Mouse (Mus musculus): Measurements from ENCODE around the gene Atp6v1f. TPM values are rescaled to one million over a fixed set of nuclear protein-coding genes. Genes with fewer than 3 reads are reported as not detected.

Gene Atp6v1f
- total RNA-seq, 2 experiments from 2014 or later: 94.2 to 103 TPM

DNA sequence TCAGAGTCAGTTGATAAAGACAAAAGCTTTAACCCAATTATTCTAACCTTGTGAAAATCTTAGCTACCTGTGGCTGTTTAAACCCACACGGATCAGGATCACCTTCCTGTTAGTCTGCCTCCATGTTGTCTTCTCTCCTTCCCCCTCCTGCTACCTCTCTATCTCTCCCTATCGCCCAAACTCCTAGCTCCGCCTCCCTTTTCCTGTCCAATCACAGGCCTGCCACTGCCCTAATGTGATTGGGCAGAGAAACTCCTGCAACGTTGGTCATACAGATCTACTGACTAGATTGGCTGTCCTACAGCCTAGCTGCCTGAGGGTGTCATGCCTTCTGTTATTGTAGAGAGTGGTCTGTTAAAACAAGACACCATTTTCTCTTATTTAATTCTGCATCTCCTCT is 17.7 kb upstream of the Atp6v1f start:
- DNase-seq: no peak
- intact Hi-C loops (cut with DNase I): no loop called here

DNA sequence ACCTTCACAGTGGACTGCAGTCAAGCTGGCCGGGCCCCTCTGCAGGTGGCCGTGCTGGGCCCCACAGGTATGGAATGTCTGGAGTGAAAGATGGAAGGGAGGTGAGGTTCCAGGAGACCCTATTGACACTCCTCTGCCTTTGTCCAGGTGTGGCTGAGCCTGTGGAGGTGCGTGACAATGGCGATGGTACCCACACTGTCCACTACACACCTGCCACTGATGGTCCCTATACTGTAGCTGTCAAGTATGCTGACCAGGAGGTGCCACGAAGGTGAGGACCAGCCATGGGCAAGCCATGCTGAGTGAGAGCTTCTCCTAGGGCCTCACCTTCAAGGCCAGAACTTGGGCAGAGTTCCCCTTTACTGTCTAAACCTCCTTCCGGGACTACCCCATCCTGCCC is 16.9 kb upstream of the Atp6v1f start:
- intact Hi-C loops (cut with DNase I): no loop called here

DNA sequence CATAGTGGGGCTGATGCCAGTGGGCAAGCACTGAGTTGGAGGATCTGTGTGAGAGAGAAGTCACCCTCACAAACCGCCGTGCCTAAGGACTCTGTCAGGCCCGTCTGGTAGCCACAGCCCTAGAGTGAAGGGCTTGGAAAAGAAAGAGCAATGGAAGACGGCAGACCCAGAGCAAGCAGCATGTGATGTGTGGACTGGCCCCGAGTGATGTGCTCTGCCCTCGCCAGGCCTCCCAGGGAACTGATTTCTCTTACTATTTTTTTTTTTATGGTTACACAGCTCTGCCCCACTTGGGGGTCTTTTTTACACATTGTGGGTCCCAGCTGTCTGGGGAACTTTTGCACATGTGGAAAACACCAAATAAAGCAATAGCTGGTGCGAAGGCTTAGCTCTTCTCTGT is 6.0 kb upstream of the Atp6v1f start:
- intact Hi-C loops (cut with DNase I): no loop called here
- DNase-seq: no peak

More for the DNA sequence above, 16.9 kb upstream of the Atp6v1f start:
- DNase-seq: no peak

DNA sequence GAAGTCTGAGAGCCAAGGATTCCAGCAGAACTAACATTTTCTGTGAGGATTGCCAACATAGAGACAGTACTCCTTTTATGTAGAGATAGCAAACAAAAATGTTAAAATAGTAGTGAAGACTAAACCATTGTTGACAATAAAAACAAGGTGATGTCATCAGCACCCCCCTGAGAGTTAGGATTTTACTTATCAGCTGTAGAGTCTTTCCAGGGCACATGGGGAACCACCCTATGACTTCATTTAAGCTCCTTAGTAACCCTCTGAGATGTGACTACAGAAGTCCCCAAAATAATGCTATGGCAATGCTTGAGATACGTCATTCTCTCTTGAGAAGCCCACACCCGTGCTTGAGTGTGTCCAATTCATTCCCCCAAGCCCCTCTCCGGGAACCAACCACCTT is 4.1 kb upstream of the Atp6v1f start:
- no peak for DNase-seq
- intact Hi-C loops (cut with DNase I): no loop called here

DNA sequence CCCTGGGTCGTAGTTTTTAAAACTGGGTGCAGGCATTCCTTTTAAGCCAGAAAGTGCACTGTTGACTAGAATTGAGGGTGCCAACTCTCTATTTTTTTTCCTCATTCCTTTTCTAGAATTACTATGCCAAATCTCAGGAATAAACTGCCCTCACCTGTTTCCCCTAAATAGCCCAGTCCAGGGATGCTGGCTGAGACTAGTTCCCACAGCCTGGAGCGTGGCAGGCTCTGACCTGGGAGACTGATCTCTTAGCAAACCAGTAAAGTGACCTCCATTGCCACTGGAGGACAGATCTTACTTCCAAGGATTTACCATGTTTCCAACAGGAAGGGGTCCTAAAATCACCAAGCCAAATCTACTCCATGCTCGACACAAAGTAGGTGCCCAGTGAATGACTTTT is 1.3 kb downstream of the Atp6v1f start:
- intact Hi-C loops (cut with DNase I): no loop called here
- DNase-seq: no peak

DNA sequence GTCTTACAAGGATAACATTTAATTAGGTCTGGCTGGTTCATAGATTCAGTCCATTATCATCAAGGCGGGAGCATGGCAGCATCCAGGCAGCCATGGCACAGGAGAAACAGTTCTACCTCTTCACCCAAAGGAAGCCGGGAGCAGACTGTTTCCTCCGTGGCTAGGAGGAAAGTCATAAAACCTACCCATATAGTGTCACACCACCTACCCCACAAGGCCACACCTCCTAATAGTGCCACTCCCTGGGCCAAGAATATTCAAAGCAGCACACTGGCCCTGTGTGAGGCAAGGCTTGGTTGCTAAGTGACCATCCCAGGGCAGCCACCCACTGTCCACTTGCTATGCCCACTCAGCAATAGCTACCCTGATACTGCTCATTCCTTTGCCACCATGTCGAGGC is 3.6 kb downstream of the Atp6v1f start, which contains the start of gene Atp6v1fnb:
TSS of gene Atp6v1fnb (plus strand) at position 301 of the 400 bp plus-strand sequence.
- intact Hi-C loops (cut with DNase I): no loop called here

DNA sequence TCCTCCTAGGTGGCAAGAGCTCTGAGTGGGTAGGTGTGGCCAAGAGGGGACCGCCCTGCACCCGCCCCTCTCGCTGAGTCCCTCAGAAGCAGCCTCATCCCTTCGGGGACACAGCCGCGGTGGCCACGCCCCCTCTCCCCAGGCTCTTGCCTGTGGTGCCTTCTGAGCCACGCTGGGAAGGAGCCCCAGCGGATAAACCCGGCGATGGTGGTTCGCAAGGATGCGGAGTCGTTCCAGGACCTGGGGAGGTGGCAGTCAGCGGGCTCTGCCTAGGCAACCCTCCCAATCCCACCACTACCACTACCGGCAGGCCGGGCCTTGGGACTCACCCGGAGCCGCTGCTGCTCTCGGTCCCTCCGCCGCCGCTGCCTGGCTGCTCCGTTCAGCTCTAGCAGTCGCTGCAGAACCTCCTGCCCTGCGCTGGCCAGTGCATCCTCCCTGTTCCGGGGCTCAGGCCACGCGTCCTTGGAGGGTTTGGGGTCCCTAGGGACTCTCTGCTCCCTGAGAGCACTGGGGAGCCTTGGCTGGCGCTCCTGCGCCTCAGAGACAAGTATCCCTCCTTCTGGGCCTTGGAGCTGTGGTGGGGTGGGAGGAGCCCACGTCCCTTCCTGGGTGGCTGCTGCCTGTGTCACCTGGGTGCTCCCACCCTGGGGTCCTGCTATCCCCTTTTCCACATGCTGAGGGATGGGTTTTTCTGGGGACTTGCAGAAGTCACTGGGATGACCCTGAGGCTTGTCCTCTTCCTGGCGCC is 6.6 kb downstream of the Atp6v1f start:
- intact Hi-C loops (cut with DNase I): no loop called here
- peak; percentile 44 to 45 for DNase-seq

More for the DNA sequence above, 3.6 kb downstream of the Atp6v1f start, which contains the start of gene Atp6v1fnb:
- DNase-seq: no peak

DNA sequence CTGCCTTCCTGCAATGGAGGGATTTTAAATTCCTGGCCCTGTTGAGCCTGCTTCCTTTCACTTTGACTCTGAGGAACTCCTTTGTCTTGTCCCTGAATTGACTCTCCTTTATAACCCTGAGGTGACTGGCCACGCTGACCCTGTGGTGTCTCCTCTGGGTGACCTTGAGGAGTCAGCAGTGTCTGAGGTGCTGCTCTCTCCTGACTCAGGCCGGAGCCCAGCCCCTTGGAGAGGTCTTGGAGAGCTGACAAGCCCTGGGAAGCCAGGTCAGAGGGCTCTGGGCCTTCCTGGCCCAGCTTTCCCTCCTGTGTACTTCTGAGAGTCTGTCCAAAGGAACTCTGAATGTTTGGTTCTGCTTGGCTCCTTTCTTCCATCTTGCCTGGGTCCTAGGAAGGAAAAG is 7.2 kb downstream of the Atp6v1f start:
- no peak for DNase-seq
- intact Hi-C loops (cut with DNase I): no loop called here

DNA sequence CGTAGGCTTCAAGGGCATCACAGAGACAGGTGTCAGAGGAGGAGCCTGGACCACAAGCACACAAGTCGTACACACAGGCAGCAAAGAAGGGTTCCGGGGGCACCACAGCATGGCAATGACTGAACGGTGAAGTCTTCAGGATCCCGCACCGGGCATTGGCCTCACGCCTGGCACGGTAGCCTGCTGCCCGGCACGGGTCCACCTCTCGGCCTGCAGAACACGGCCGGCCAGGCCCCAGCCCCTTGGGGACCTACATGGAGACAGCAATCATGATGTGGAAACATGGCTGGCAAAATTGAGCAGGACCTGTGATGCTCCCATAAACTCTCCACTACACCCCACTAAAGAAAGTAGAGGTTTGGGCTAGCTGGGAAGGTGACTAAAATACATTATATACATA is 15.2 kb downstream of the Atp6v1f start:
- DNase-seq: no peak
- intact Hi-C loops (cut with DNase I): loop anchor here (10.0 kb wide), 1 partner anchor 88 kb away; the partner anchor contains the start of gene Ccdc136

DNA sequence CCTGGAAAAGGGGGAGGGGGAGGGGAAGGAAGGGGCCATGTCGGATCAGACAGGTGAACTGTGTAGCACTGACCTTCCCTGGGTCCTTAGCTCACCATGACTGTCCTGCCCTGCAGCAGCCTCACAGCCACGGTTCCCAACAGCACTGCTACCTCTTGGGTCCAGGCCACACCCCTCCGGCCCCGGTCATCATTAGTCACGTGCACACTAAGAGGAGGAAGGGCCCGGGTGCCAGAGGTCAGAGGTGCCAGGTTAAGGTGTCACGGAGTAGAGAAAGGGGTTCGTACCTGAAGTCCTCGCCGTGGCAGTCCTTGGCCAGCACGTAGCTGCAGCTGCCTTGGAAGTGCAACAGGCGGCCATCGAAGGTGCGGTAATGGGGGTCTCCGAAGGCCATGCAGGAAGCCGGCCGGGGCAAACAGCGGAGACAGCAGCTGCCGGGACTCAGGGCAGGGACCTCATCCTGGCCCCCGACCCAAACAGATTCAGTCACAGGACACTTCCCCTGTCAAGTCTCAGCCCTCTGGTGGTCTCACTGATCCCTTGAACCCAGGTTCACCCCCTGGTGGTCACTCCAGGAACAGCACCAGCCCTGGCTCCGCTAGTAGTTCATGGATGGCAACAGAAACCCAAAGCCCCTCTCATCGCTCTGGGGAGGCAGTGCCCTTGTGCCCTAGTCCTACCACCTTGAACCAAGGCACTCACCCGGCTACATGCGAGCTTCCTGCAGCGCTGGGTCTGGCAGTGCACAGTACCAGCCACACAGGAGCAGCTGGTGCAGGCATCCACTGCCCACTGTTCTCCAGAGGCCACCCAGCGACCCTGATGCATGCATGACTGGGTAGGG is 17.4 kb downstream of the Atp6v1f start:
- intact Hi-C loops (cut with DNase I): loop anchor here (5.0 to 10.0 kb wide), 2 partner anchors 90 to 123 kb away; partner anchors contain the start of gene Ccdc136
- DNase-seq: peak; percentile 58 to 60

DNA sequence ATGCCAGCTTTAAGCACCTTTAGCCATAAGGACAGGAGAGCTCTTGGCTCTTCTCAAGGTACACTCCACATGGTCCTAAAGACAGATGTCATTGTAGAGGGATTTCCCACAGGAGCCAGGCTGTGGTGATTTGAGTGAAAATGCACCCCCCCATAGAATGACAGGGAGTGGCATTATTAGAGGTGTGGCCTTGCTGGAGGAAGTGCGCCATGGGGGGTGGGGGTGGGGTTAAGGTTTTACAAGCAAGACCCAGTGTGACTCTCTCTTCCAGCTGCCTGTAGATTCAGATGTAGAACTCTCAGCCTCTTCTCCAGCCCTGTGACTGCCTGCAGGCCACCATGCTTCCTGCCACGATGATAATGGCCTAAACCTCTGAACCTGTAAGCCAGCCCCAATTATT is 18.4 kb downstream of the Atp6v1f start:
- DNase-seq: no peak
- intact Hi-C loops (cut with DNase I): loop anchor here (5.0 to 10.0 kb wide), 2 partner anchors 91 to 124 kb away; partner anchors contain the start of gene Ccdc136

DNA sequence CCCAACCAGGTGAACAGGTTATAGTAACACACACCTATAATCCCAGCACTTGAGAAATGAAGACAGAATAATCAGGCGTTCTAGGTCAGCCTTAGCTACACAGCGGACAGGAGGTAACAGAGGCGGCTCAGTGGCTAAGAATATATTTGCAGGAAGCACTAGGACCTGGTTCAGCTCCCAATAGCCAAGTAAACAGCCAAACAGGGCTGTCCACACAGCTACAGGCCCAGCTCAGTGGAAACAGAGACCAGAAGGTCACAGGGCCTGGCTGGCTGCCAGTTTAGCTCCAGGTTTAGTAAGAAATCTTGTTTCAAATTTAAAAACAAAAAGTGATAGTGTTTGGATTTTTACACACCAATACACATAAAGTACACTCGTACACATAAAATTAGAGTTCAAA is 26.6 kb downstream of the Atp6v1f start:
- no peak for DNase-seq
- intact Hi-C loops (cut with DNase I): no loop called here

DNA sequence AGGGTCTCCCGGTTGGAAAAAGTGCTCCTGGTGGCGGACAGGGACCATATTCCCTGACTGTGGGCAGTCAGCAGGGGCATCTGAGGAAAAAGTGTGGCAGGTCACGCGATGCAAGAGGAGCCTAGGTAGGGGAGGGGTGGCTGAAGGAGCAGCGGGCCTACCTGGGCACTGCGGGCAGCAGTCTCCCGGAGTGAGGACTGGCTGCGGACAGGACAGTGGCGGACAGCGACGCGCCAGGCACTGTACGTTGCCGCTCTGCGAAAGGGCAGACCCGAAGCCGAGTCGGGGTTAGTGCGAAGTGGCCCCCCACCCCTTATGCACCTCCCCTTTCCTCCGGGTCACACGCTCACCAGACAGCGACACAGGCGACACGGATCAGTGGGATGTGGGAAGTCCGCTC is 28.8 kb downstream of the Atp6v1f start:
- DNase-seq: no peak
- intact Hi-C loops (cut with DNase I): no loop called here

DNA sequence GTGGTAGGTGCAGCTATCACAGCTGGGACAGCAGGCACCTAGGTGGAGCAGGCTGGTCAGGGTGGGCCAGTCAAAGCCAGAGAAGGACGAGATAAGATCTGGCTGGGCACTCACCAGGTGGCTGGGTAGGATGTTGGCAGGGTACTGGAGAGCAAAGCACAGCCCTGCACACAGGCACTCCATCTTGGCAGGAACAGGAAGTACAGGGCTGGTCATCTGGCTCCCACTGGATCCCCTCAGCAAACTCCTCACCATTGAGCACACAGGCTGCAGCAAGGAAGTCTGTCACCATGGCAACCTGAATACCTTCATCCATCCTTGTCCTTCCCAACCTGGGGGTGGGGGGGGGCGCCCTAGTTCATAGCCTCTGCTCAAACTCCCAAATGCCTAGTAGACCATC is 30.3 kb downstream of the Atp6v1f start:
- no peak for DNase-seq
- intact Hi-C loops (cut with DNase I): no loop called here

DNA sequence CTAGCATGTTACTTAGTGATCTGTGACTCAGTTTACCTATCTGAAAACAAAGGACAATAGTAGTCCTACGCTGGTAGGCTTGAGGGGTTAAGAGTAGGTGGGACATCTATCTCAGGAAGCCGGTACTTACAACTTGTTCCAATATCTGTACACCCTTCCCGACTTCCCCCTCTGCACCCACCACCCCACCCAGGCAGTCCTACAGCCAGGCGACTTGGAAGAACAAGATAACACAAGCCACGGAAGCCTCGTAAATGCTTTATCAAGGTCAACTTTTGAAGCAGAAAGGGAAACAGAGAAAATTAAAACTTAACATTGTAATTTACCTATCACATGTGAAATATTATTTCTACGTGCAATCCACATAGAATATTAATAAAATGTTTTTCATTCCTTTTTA is 32.7 kb downstream of the Atp6v1f start:
- DNase-seq: no peak
- intact Hi-C loops (cut with DNase I): no loop called here

DNA sequence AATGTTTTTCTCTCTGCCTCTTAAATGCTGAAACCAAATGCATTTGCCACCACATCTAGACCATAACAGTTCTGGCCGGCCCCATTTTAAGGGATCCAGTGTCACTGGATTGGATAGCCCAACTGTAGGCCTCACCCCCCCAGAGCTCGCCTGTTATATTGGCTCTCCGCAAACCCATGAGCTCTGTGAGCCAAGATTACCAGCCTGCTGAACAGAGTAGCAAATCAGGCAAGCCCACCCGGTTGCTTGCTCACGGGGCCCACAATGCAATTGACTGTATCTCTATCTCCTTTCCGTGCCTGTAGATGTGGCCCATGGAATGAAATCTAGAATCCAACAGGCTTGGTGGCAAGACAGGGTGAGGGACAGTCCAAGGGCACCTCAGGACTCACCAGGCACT is 33.3 kb downstream of the Atp6v1f start:
- intact Hi-C loops (cut with DNase I): no loop called here
- no peak for DNase-seq

DNA sequence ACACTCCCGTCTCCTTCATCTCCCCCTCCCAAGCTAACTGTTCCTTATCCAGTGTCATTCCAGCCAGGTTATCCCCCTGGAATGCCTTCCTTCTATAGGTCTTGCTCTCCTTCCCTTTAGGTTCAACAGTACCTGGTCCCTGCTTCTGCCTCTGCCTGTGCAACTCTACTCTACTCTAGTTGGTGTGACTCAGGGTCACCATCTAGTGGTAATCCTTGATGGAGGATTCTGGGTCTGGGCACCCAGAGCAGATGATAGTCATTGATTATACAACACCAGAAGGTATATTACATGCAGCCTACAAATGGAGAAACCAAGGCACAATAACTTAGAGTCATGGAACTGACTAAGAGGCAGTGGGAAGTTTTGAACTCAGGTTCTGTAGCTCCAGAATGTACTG is 34.1 kb downstream of the Atp6v1f start:
- no peak for DNase-seq
- intact Hi-C loops (cut with DNase I): no loop called here

DNA sequence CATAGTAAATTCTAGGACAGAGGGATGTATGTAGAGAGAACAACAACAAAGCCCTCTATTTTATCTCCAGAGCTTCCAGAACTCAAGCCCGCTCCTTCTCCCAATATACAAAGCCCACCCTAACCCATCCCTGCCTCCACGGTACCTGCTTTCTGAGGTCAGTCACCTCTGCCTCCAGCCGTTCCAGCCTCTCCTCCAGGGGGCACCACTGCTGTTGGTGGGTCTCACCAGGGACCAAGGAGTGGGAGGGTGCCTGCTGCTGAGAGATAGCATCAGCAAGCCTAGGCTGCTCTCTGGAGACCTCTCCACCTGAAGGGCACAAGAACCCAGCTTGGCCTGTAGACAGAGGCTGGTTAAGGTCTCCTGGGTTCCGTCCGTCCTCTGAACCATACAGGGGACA is 38.0 kb downstream of the Atp6v1f start:
- intact Hi-C loops (cut with DNase I): no loop called here
- DNase-seq: no peak

DNA sequence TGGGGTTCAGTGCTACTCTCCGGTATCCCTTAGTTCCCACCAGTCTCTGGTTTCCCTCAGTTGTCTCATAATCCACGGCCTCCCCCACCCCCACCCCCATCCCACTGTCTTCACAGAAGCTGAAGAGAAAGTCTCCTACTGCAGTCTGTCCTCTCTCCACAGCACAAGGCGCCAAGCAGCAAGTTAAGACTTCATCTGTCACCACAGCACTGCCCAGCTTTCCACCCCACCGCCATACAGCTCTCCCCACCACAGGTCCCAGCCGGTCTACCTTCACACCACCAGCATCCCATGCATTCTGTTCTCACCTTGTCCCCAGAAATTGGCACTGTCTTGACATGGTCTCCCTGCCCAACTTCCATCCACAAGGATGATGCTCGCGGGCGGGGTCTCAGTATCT is 39.3 kb downstream of the Atp6v1f start:
- intact Hi-C loops (cut with DNase I): no loop called here
- no peak for DNase-seq

DNA sequence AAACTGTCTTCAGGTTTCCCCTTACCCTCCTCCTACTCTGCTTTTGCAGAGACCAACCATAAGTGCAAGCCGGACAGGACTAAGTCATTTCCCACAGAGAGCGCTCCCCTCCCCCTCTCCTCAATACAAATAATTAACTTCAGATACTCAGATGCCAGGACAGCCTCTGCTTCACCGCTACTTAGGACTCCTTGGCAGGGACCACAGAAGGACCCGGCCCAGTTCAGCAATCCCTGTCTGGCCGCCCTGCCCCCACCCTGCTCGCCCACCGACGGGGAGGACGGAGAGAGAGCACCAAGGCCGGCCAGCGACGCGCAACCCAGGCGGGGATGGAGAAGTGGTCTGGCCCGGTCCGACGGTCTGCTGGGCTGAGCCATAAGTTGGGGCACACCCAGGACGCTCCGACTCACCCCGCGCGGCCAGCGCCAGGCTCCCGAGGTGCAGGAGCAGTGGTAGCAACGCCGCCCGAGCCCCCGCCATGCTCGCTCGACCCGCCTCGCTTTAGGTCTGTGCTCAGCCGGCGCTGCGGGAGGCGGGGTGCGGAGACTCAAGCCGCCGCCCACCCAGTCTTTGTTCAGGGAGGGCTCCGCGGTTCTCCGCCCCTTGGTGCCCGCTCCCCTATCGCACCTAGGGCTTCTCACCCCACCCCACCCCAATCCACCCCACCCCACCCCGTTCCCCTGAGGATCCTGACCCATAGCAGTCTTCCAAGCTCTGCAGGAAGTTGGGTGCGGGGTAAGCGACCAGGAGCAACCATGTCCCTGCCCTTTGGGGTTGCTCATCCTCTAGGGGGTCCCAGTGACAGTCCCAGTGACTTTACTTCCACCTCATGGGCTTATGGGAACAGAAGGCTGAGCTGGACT is 40.2 kb downstream of the Atp6v1f start, which contains the start of gene Kcp:
TSS of gene Kcp (minus strand) at position 506 of the 863 bp plus-strand sequence.
- intact Hi-C loops (cut with DNase I): no loop called here

More for the DNA sequence above, 40.2 kb downstream of the Atp6v1f start, which contains the start of gene Kcp:
- DNase-seq: no peak

Data from gastrocnemius, postnatal 36 days (tissue).